ENCODE assay signal across 26 mouse cellular contexts in genomic region chr5:3631512-3632271, GRCm38 (mm10). TPM values are rescaled to one million over a fixed set of nuclear protein-coding genes. Genes with fewer than 3 reads are reported as not detected.
A peak's percentile ranks its signal among the peaks of the same experiment; 100 is the strongest.
DNase-seq lines count a peak whose midpoint lies in the region; ATAC-seq and TF ChIP-seq lines count a peak whose summit lies in the region.
"Had no signal": no experiment of that assay in that cellular context is flagged by ENCODE, and none has a peak within 500 bp of the region (broad histone marks: within the 10 kb centered on the region; RNA-seq: fewer than 3 reads in every experiment).

No protein-coding gene starts in this region.

- TF ChIP-seq POLR2A in MEL (IDR thresholded peaks at IDR 0.05; ENCODE audit: control insufficient read depth in 1 of 2, insufficient read depth in 1 of 2, low read depth in 1 of 2, low read length in 2 of 2, poor library complexity in 1 of 2): no peak

- peak in 1 of 2 experiments; percentile 25; a peak in 1 of 4 replicates for TF ChIP-seq EP300 in MEL (IDR thresholded peaks at IDR 0.05; ENCODE audit: low read depth in 1 of 2, low read length in 2 of 2)

- H3K27ac ChIP-seq in hindbrain, postnatal 0 days: no peak overlapping the region
- no peak overlapping the region for H3K27ac ChIP-seq in hindbrain, embryonic 12.5 days
- H3K27ac ChIP-seq in MEL (ENCODE audit: control insufficient read depth, low read depth, low read length): no peak overlapping the region
- H3K27ac ChIP-seq in kidney, embryonic 15.5 days: no peak overlapping the region
- H3K27ac ChIP-seq in liver, embryonic 12.5 days: no peak overlapping the region
- no peak overlapping the region for H3K27ac ChIP-seq in forebrain, embryonic 12.5 days
- H3K27ac ChIP-seq: forebrain, embryonic 13.5 days; limb, embryonic 12.5 days; macrophage; neural tube, embryonic 12.5 days; stomach, postnatal 0 days had no signal

- TF ChIP-seq CTCF in hindbrain, postnatal 0 days (IDR thresholded peaks at IDR 0.05; ENCODE audit: low read depth): no peak
- TF ChIP-seq CTCF in MEL (IDR thresholded peaks at IDR 0.05 in 2 of 3, conservative IDR thresholded peaks at IDR 0.05 in 1 of 3; ENCODE audit: control insufficient read depth in 1 of 3, insufficient read depth in 1 of 3, low read depth in 2 of 3, low read length in 3 of 3, poor library complexity in 1 of 3, severe bottlenecking in 1 of 3): no peak

- 0 out of 2 replicates have a peak, but pooled peaks have one; percentile 35 for ATAC-seq in hindbrain, postnatal 0 days
- no peak for ATAC-seq in hindbrain, embryonic 12.5 days (ENCODE audit: low FRiP score)
- ATAC-seq in kidney, embryonic 15.5 days (replicated peaks; ENCODE audit: low FRiP score): peak; percentile 81
- peak; percentile 50; the same call in 1 of the 2 replicates for ATAC-seq in liver, embryonic 12.5 days
- no peak for ATAC-seq in forebrain, embryonic 12.5 days (ENCODE audit: low FRiP score)
- ATAC-seq: forebrain, embryonic 13.5 days; hindbrain, embryonic 16.5 days had no signal

- H3K9me3 ChIP-seq in hindbrain, postnatal 0 days (ENCODE audit: low read length): no peaks in the 10 kb centered on the region
- no peaks in the 10 kb centered on the region for H3K9me3 ChIP-seq in hindbrain, embryonic 12.5 days (replicated peaks)
- H3K9me3 ChIP-seq in MEL (replicated peaks; ENCODE audit: insufficient read depth, low read length): no peaks in the 10 kb centered on the region
- no peaks in the 10 kb centered on the region for H3K9me3 ChIP-seq in kidney, embryonic 15.5 days (replicated peaks)
- H3K9me3 ChIP-seq in liver, embryonic 12.5 days (replicated peaks): no peaks in the 10 kb centered on the region
- no peaks in the 10 kb centered on the region for H3K9me3 ChIP-seq in forebrain, embryonic 12.5 days
- H3K9me3 ChIP-seq: forebrain, embryonic 13.5 days; limb, embryonic 12.5 days; neural tube, embryonic 12.5 days had no signal

- H3K36me3 ChIP-seq in hindbrain, postnatal 0 days (ENCODE audit: insufficient read depth, low read length): peaks cover 17% of the 10 kb centered on the region
- peaks cover 26% of the 10 kb centered on the region; the same call in 1 of the 2 replicates for H3K36me3 ChIP-seq in hindbrain, embryonic 12.5 days
- peaks cover 4 to 6% of the 10 kb centered on the region in 2 experiments for H3K36me3 ChIP-seq in MEL (ENCODE audit: control insufficient read depth in 1 of 2, insufficient read depth in 2 of 2, low read length in 2 of 2)
- H3K36me3 ChIP-seq in kidney, embryonic 15.5 days: peaks cover 51% of the 10 kb centered on the region
- peaks cover 26% of the 10 kb centered on the region; the same call in 1 of the 2 replicates for H3K36me3 ChIP-seq in liver, embryonic 12.5 days
- peaks cover 24% of the 10 kb centered on the region for H3K36me3 ChIP-seq in forebrain, embryonic 12.5 days (replicated peaks)

- no peak overlapping the region for H3K9ac ChIP-seq in hindbrain, postnatal 0 days (replicated peaks; ENCODE audit: low read length)
- no peak overlapping the region for H3K9ac ChIP-seq in hindbrain, embryonic 12.5 days
- H3K9ac ChIP-seq in MEL (ENCODE audit: control insufficient read depth, low read depth, low read length, poor library complexity, severe bottlenecking): no peak overlapping the region; the same call in 1 of the 2 replicates
- H3K9ac ChIP-seq in kidney, embryonic 15.5 days: no peak overlapping the region
- no peak overlapping the region for H3K9ac ChIP-seq in liver, embryonic 12.5 days
- H3K9ac ChIP-seq in forebrain, embryonic 12.5 days: no peak overlapping the region
- H3K9ac ChIP-seq: forebrain, embryonic 13.5 days; limb, embryonic 12.5 days; neural tube, embryonic 12.5 days had no signal

- no peak overlapping the region for H3K4me2 ChIP-seq in hindbrain, postnatal 0 days (ENCODE audit: low read depth, low read length)
- H3K4me2 ChIP-seq in hindbrain, embryonic 12.5 days (replicated peaks): no peak overlapping the region
- no peak overlapping the region for H3K4me2 ChIP-seq in kidney, embryonic 15.5 days
- H3K4me2 ChIP-seq in liver, embryonic 12.5 days: no peak overlapping the region
- H3K4me2 ChIP-seq in forebrain, embryonic 12.5 days: no peak overlapping the region
- H3K4me2 ChIP-seq: forebrain, embryonic 13.5 days; heart, embryonic 11.5 days; limb, embryonic 12.5 days; neural tube, embryonic 12.5 days had no signal

- H3K4me3 ChIP-seq in hindbrain, postnatal 0 days (ENCODE audit: low read length): no peak overlapping the region
- no peak overlapping the region for H3K4me3 ChIP-seq in hindbrain, embryonic 12.5 days
- H3K4me3 ChIP-seq in MEL (ENCODE audit: control insufficient read depth in 1 of 2, insufficient read depth in 1 of 2, low read depth in 2 of 2, low read length in 2 of 2): no peak overlapping the region
- no peak overlapping the region for H3K4me3 ChIP-seq in kidney, embryonic 15.5 days (replicated peaks)
- no peak overlapping the region for H3K4me3 ChIP-seq in liver, embryonic 12.5 days
- H3K4me3 ChIP-seq in forebrain, embryonic 12.5 days (replicated peaks): no peak overlapping the region
- H3K4me3 ChIP-seq: forebrain, embryonic 13.5 days; limb, embryonic 12.5 days; neural tube, embryonic 12.5 days had no signal

- TF ChIP-seq RAD21 in MEL (IDR thresholded peaks at IDR 0.05; ENCODE audit: low read depth, low read length): no peak

- peak; percentile 14 for DNase-seq in hindbrain, postnatal 0 days (ENCODE audit: low spot score)
- DNase-seq in MEL (ENCODE audit: low read depth, low spot score): peak; percentile 49
- no peak for DNase-seq in lung, postnatal 36 days
- no peak for DNase-seq in ovary, postnatal 14 days (ENCODE audit: low spot score)
- DNase-seq: adrenal gland, postnatal 36 days; B cell, adult 2 months; cerebellum, adult 2 months; gastrocnemius, postnatal 36 days; heart, postnatal 36 days; lung, adult 2 months; right cerebral cortex, postnatal 25 days; thymus, postnatal 14 days had no signal

- H3K79me2 ChIP-seq in MEL (ENCODE audit: control insufficient read depth, insufficient read depth, low read length, poor library complexity): no peaks in the 10 kb centered on the region

- no peaks in the 10 kb centered on the region for H3K4me1 ChIP-seq in hindbrain, postnatal 0 days (ENCODE audit: insufficient read depth, low read length)
- H3K4me1 ChIP-seq in hindbrain, embryonic 12.5 days: no peaks in the 10 kb centered on the region
- peaks cover 0 to 3% of the 10 kb centered on the region in 2 experiments; a peak in 2 of 4 replicates for H3K4me1 ChIP-seq in MEL (ENCODE audit: control insufficient read depth in 1 of 2, insufficient read depth in 2 of 2, low read length in 2 of 2)
- no peaks in the 10 kb centered on the region for H3K4me1 ChIP-seq in kidney, embryonic 15.5 days
- peaks cover 21% of the 10 kb centered on the region for H3K4me1 ChIP-seq in liver, embryonic 12.5 days
- no peaks in the 10 kb centered on the region for H3K4me1 ChIP-seq in forebrain, embryonic 12.5 days
- H3K4me1 ChIP-seq: forebrain, embryonic 13.5 days; neural tube, embryonic 12.5 days had no signal

- WGBS in hindbrain, postnatal 0 days: 35% methylated on average over 16 of the region's 16 CpGs
- 55% methylated on average over 16 of the region's 16 CpGs for WGBS in hindbrain, embryonic 12.5 days
- WGBS in kidney, embryonic 15.5 days: 47% methylated on average over 16 of the region's 16 CpGs
- 72% methylated on average over 16 of the region's 16 CpGs for WGBS in liver, embryonic 12.5 days (ENCODE audit: insufficient replicate concordance)
- WGBS in forebrain, embryonic 12.5 days: 67% methylated on average over 16 of the region's 16 CpGs

- H3K27me3 ChIP-seq in hindbrain, postnatal 0 days (ENCODE audit: insufficient read depth, low read length): no peaks in the 10 kb centered on the region
- H3K27me3 ChIP-seq in hindbrain, embryonic 12.5 days: no peaks in the 10 kb centered on the region
- H3K27me3 ChIP-seq in MEL (ENCODE audit: control insufficient read depth in 1 of 2, insufficient read depth in 2 of 2, low read length in 2 of 2): no peaks in the 10 kb centered on the region
- no peaks in the 10 kb centered on the region for H3K27me3 ChIP-seq in kidney, embryonic 15.5 days
- no peaks in the 10 kb centered on the region for H3K27me3 ChIP-seq in liver, embryonic 12.5 days (replicated peaks)
- H3K27me3 ChIP-seq in forebrain, embryonic 12.5 days: no peaks in the 10 kb centered on the region
- H3K27me3 ChIP-seq: forebrain, embryonic 13.5 days; limb, embryonic 12.5 days; neural tube, embryonic 12.5 days had no signal

RNA-seq across cellular contexts. Expression of gene Tmbim7, which starts 19.3 kb away (rescaled TPM):
- total RNA-seq in hindbrain, postnatal 0 days (2014; rRNA removed): not detected in 2 replicates
- polyA plus RNA-seq in hindbrain, postnatal 0 days (2015; fragmentation: Nextera tagmentation; extraction: Ambion mirVana): not detected in 2 replicates
- not detected in 2 replicates for polyA plus RNA-seq in hindbrain, embryonic 12.5 days (2016; fragmentation: Nextera tagmentation; extraction: Ambion mirVana)
- 0.16 TPM in 1 of 2 replicates, not detected in the other for total RNA-seq in MEL (2012; rRNA removed)
- under 1 TPM in 1 of 2 experiments, not detected in 1; 0.06 TPM for polyA plus RNA-seq in MEL (2012; ENCODE audit: insufficient read depth in 1 of 2, insufficient read length in 2 of 2, low read depth in 1 of 2, low replicate concordance in 2 of 2, missing spikeins in 1 of 2)
- polyA plus RNA-seq in kidney, embryonic 15.5 days (2015; fragmentation: Nextera tagmentation; extraction: Ambion mirVana): not detected in 2 replicates
- not detected in 2 replicates for polyA plus RNA-seq in liver, embryonic 12.5 days (2016; fragmentation: Nextera tagmentation; extraction: Ambion mirVana)
- polyA plus RNA-seq in forebrain, embryonic 12.5 days (2016; fragmentation: Nextera tagmentation; extraction: Ambion mirVana): not detected in 2 replicates
- total RNA-seq: adrenal gland, postnatal 36 days; gastrocnemius, postnatal 36 days; heart, postnatal 36 days; monocyte, adult 5-6 weeks had no signal
- polyA plus RNA-seq: cerebellum, adult 2 months; cortical plate, adult 2 months; forebrain, embryonic 13.5 days; heart, embryonic 11.5 days; hindbrain, embryonic 16.5 days; large intestine, adult 2 months; limb, embryonic 12.5 days; lung, adult 2 months; macrophage; neural tube, embryonic 12.5 days; stomach, postnatal 0 days had no signal

RNA-seq across cellular contexts. Expression of gene Gatad1, which starts 25.3 kb away (rescaled TPM):
- total RNA-seq in hindbrain, postnatal 0 days (2014; rRNA removed): 80.1 and 96.6 TPM in 2 replicates
- polyA plus RNA-seq in hindbrain, postnatal 0 days (2015; fragmentation: Nextera tagmentation; extraction: Ambion mirVana): 84.2 and 87.8 TPM in 2 replicates
- polyA plus RNA-seq in hindbrain, embryonic 12.5 days (2016; fragmentation: Nextera tagmentation; extraction: Ambion mirVana): 70.6 and 74.0 TPM in 2 replicates
- total RNA-seq in MEL (2012; rRNA removed): 103 and 119 TPM in 2 replicates
- 100 to 1,000 TPM; 186 to 564 TPM for polyA plus RNA-seq in MEL (2012; ENCODE audit: insufficient read depth in 1 of 2, insufficient read length in 2 of 2, low read depth in 1 of 2, low replicate concordance in 2 of 2, missing spikeins in 1 of 2)
- polyA plus RNA-seq in kidney, embryonic 15.5 days (2015; fragmentation: Nextera tagmentation; extraction: Ambion mirVana): 71.5 and 73.3 TPM in 2 replicates
- 43.2 TPM in 2 replicates for polyA plus RNA-seq in liver, embryonic 12.5 days (2016; fragmentation: Nextera tagmentation; extraction: Ambion mirVana)
- polyA plus RNA-seq in forebrain, embryonic 12.5 days (2016; fragmentation: Nextera tagmentation; extraction: Ambion mirVana): 73.5 and 76.0 TPM in 2 replicates

RNA-seq across cellular contexts. Expression of gene Rbm48, which starts 35.3 kb away (rescaled TPM):
- total RNA-seq in hindbrain, postnatal 0 days (2014; rRNA removed): 16.4 and 19.8 TPM in 2 replicates
- 16.2 and 18.1 TPM in 2 replicates for polyA plus RNA-seq in hindbrain, postnatal 0 days (2015; fragmentation: Nextera tagmentation; extraction: Ambion mirVana)
- polyA plus RNA-seq in hindbrain, embryonic 12.5 days (2016; fragmentation: Nextera tagmentation; extraction: Ambion mirVana): 13.0 and 13.8 TPM in 2 replicates
- 12.0 and 12.7 TPM in 2 replicates for total RNA-seq in MEL (2012; rRNA removed)
- 10 to 100 TPM in 1 of 2 experiments, not detected in 1; 12.9 TPM for polyA plus RNA-seq in MEL (2012; ENCODE audit: insufficient read depth in 1 of 2, insufficient read length in 2 of 2, low read depth in 1 of 2, low replicate concordance in 2 of 2, missing spikeins in 1 of 2)
- polyA plus RNA-seq in kidney, embryonic 15.5 days (2015; fragmentation: Nextera tagmentation; extraction: Ambion mirVana): 14.1 and 15.1 TPM in 2 replicates
- 8.4 and 9.0 TPM in 2 replicates for polyA plus RNA-seq in liver, embryonic 12.5 days (2016; fragmentation: Nextera tagmentation; extraction: Ambion mirVana)
- 14.3 and 15.3 TPM in 2 replicates for polyA plus RNA-seq in forebrain, embryonic 12.5 days (2016; fragmentation: Nextera tagmentation; extraction: Ambion mirVana)

RNA-seq across cellular contexts. Expression of gene Pex1, which starts 35.8 kb away (rescaled TPM):
- 15.1 and 15.5 TPM in 2 replicates for total RNA-seq in hindbrain, postnatal 0 days (2014; rRNA removed)
- polyA plus RNA-seq in hindbrain, postnatal 0 days (2015; fragmentation: Nextera tagmentation; extraction: Ambion mirVana): 20.6 and 21.5 TPM in 2 replicates
- polyA plus RNA-seq in hindbrain, embryonic 12.5 days (2016; fragmentation: Nextera tagmentation; extraction: Ambion mirVana): 20.9 and 23.3 TPM in 2 replicates
- 5.2 and 6.3 TPM in 2 replicates for total RNA-seq in MEL (2012; rRNA removed)
- 10 to 100 TPM in 1 of 2 experiments, not detected in 1; 19.4 TPM for polyA plus RNA-seq in MEL (2012; ENCODE audit: insufficient read depth in 1 of 2, insufficient read length in 2 of 2, low read depth in 1 of 2, low replicate concordance in 2 of 2, missing spikeins in 1 of 2)
- 16.8 and 18.3 TPM in 2 replicates for polyA plus RNA-seq in kidney, embryonic 15.5 days (2015; fragmentation: Nextera tagmentation; extraction: Ambion mirVana)
- 6.9 and 7.3 TPM in 2 replicates for polyA plus RNA-seq in liver, embryonic 12.5 days (2016; fragmentation: Nextera tagmentation; extraction: Ambion mirVana)
- 21.8 and 22.4 TPM in 2 replicates for polyA plus RNA-seq in forebrain, embryonic 12.5 days (2016; fragmentation: Nextera tagmentation; extraction: Ambion mirVana)

Comparison
In these comparisons a context has a peak if more than half of its experiments do, and no peak if none do; other contexts are left out.
1. ATAC-seq: peak in hindbrain, postnatal 0 days (single experiment), kidney, embryonic 15.5 days (single experiment) and liver, embryonic 12.5 days (single experiment); none in hindbrain, embryonic 12.5 days (single experiment) and forebrain, embryonic 12.5 days (single experiment).
2. DNase-seq: peak in hindbrain, postnatal 0 days (single experiment) and MEL (single experiment); none in lung, postnatal 36 days (single experiment) and ovary, postnatal 14 days (single experiment).